Mouse (Mus musculus) spleen, adult 2 months (tissue): ENCODE data around the gene Dab2. TPM values are rescaled to one million over a fixed set of nuclear protein-coding genes. Genes with fewer than 3 reads are reported as not detected.
A peak's percentile ranks its signal among the peaks of the same experiment; 100 is the strongest.

Source experiments
- DNase-seq, 2 experiments: peaks; one replicate each; pipeline versions ENCODE4 v3.0.0 to v3.0.0-alpha.2; 2012 to 2021; ENCODE audit warnings: low spot score in 2 of 2, low read depth in 1 of 2
- H3K27ac ChIP-seq: fragments of 200-500 bp; 2 replicates; pipeline ENCODE4 v1.5.1; 2012; ENCODE audit warnings: low read length, inconsistent platforms; ENCODE audit not compliant: insufficient read depth
- H3K27me3 ChIP-seq: fragments of 200-500 bp; 2 replicates; pipeline ENCODE4 v1.6.1; 2012; ENCODE audit warnings: mild to moderate bottlenecking, moderate library complexity, low read length, inconsistent platforms; ENCODE audit not compliant: control insufficient read depth, insufficient read depth
- H3K36me3 ChIP-seq: fragments of 200-500 bp; 2 replicates; pipeline ENCODE4 v1.6.1; 2012; ENCODE audit warnings: mild to moderate bottlenecking, low read length, inconsistent platforms; ENCODE audit not compliant: control insufficient read depth, insufficient read depth
- H3K4me1 ChIP-seq: fragments of 200-500 bp; 2 replicates; pipeline ENCODE4 v1.6.1; 2011; ENCODE audit warnings: inconsistent platforms; ENCODE audit not compliant: control insufficient read depth, insufficient read depth, insufficient read length
- H3K4me3 ChIP-seq: fragments of 200-500 bp; 2 replicates; pipeline ENCODE4 v1.5.1; 2011; ENCODE audit warnings: mild to moderate bottlenecking, inconsistent platforms; ENCODE audit not compliant: insufficient read depth, insufficient read length; ENCODE audit errors: extremely low read depth
- CTCF ChIP-seq: fragments of 200-500 bp; IDR thresholded peaks from 2 replicates; pipeline ENCODE4 v1.5.1; 2011; ENCODE audit warnings: mild to moderate bottlenecking, inconsistent platforms; ENCODE audit not compliant: insufficient read depth, insufficient read length, insufficient replicate concordance; ENCODE audit errors: extremely low read depth
- POLR2A ChIP-seq: fragments of 200-500 bp; IDR thresholded peaks from 2 replicates; pipeline ENCODE4 v1.6.1; 2011; ENCODE audit warnings: low read depth, low read length, inconsistent platforms
- WGBS: fragments of 180-500 bp; shearing (Covaris S2); methylation state at CpG from one replicate; pipeline ENCODE4 v1.1.7; 2018; 5-methylcytosine and 5-hydroxymethylcytosine counted together
- polyA plus RNA-seq: library from polyadenylated mRNA; depleted of rRNA; stranded (reverse); fragments of >200 nt; gene quantifications from 2 replicates; pipeline ENCODE4 v1.2.3, GENCODE M21; 2012

Dab2 gene
- polyA plus RNA-seq, 1 experiment: 5.2 TPM

- no peak overlapping the region for H3K4me3 ChIP-seq
- H3K4me1 ChIP-seq: no peaks in the 10 kb centered on the region
- no peaks in the 10 kb centered on the region for H3K36me3 ChIP-seq
- WGBS: 42% methylated on average over 5 of the region's 5 CpGs
- H3K27me3 ChIP-seq: no peaks in the 10 kb centered on the region
- DNase-seq: no peak
- H3K27ac ChIP-seq: no peak overlapping the region
- TF ChIP-seq POLR2A: no peak
- no peak for TF ChIP-seq CTCF
Observed at GRCm38 (mm10) chr15:6415317-6415716, 115.7 kb downstream of the Dab2 start.

GRCm38 (mm10) chr15:6431777-6432176, 132.2 kb downstream of the Dab2 start:
- WGBS: 93% methylated on average over 7 of the region's 7 CpGs
- TF ChIP-seq CTCF (no peak), POLR2A (no peak)
- no peak overlapping the region for H3K4me3 ChIP-seq
- H3K27ac ChIP-seq: no peak overlapping the region
- H3K27me3 ChIP-seq: no peaks in the 10 kb centered on the region
- H3K36me3 ChIP-seq: no peaks in the 10 kb centered on the region
- DNase-seq: no peak
- no peaks in the 10 kb centered on the region for H3K4me1 ChIP-seq

- Histone ChIP-seq H3K27ac (no peak overlapping the region), H3K36me3 (no peaks in the 10 kb centered on the region), H3K27me3 (no peaks in the 10 kb centered on the region; the same call in 1 of the 2 replicates), H3K4me3 (no peak overlapping the region), H3K4me1 (no peaks in the 10 kb centered on the region)
- TF ChIP-seq CTCF (no peak), POLR2A (no peak)
- DNase-seq: no peak
- 84% methylated on average over 7 of the region's 7 CpGs for WGBS
Observed at GRCm38 (mm10) chr15:6432411-6432810, 132.8 kb downstream of the Dab2 start.

GRCm38 (mm10) chr15:6435281-6435680, 135.7 kb downstream of the Dab2 start:
- WGBS: 93% methylated on average over 7 of the region's 7 CpGs
- Histone ChIP-seq H3K4me1 (no peaks in the 10 kb centered on the region), H3K27me3 (no peaks in the 10 kb centered on the region; the same call in 1 of the 2 replicates), H3K36me3 (no peaks in the 10 kb centered on the region), H3K4me3 (no peak overlapping the region), H3K27ac (no peak overlapping the region)
- no peak for DNase-seq
- TF ChIP-seq POLR2A (no peak), CTCF (no peak)

- no peaks in the 10 kb centered on the region for H3K4me1 ChIP-seq
- no peaks in the 10 kb centered on the region; the same call in 1 of the 2 replicates for H3K27me3 ChIP-seq
- H3K36me3 ChIP-seq: no peaks in the 10 kb centered on the region
- WGBS: 40% methylated on average over 2 of the region's 2 CpGs
- TF ChIP-seq POLR2A (no peak), CTCF (peak; percentile 36; the same call in 1 of the 2 replicates)
- no peak overlapping the region for H3K27ac ChIP-seq
- H3K4me3 ChIP-seq: no peak overlapping the region
- DNase-seq: peak in 1 of 2 experiments; percentile 17
Observed at GRCm38 (mm10) chr15:6435773-6436172, 136.2 kb downstream of the Dab2 start.

GRCm38 (mm10) chr15:6438685-6439084, 139.1 kb downstream of the Dab2 start:
- no peaks in the 10 kb centered on the region for H3K4me1 ChIP-seq
- no peak for DNase-seq
- no peak overlapping the region for H3K27ac ChIP-seq
- no peaks in the 10 kb centered on the region for H3K36me3 ChIP-seq
- no peaks in the 10 kb centered on the region; the same call in 1 of the 2 replicates for H3K27me3 ChIP-seq
- TF ChIP-seq CTCF (no peak), POLR2A (no peak)
- no peak overlapping the region for H3K4me3 ChIP-seq
- WGBS: 82% methylated on average over 3 of the region's 3 CpGs

GRCm38 (mm10) chr15:6444452-6444851, 144.9 kb downstream of the Dab2 start:
- WGBS: 89% methylated on average over 2 of the region's 2 CpGs
- Histone ChIP-seq H3K27me3 (no peaks in the 10 kb centered on the region), H3K4me3 (no peak overlapping the region), H3K4me1 (no peaks in the 10 kb centered on the region), H3K27ac (no peak overlapping the region), H3K36me3 (no peaks in the 10 kb centered on the region)
- TF ChIP-seq CTCF (no peak), POLR2A (no peak)
- no peak for DNase-seq
